Mouse (Mus musculus) cortical plate, adult 2 months (tissue): ENCODE data around the gene Grm5.

Experiments
- CTCF ChIP-seq: fragments of 200-500 bp; IDR thresholded peaks from 2 replicates; pipeline ENCODE4 v1.5.1; 2011; ENCODE audit warnings: mild to moderate bottlenecking, control low read depth, low read length; ENCODE audit not compliant: insufficient read depth; ENCODE audit errors: extremely low read depth
- POLR2A ChIP-seq: fragments of 200-500 bp; IDR thresholded peaks from 2 replicates; pipeline ENCODE4 v1.6.1; 2011; ENCODE audit warnings: mild to moderate bottlenecking, low read length, control low read depth; ENCODE audit not compliant: insufficient read depth; ENCODE audit errors: extremely low read depth

GRCm38 (mm10) chr7:88097715-88098114 lies 513.7 kb downstream of the Grm5 start:
- TF ChIP-seq CTCF (peak; percentile 62), POLR2A (no peak)
